Mouse (Mus musculus): ENCODE data around the gene Actr8.

The Actr8 gene

DNA sequence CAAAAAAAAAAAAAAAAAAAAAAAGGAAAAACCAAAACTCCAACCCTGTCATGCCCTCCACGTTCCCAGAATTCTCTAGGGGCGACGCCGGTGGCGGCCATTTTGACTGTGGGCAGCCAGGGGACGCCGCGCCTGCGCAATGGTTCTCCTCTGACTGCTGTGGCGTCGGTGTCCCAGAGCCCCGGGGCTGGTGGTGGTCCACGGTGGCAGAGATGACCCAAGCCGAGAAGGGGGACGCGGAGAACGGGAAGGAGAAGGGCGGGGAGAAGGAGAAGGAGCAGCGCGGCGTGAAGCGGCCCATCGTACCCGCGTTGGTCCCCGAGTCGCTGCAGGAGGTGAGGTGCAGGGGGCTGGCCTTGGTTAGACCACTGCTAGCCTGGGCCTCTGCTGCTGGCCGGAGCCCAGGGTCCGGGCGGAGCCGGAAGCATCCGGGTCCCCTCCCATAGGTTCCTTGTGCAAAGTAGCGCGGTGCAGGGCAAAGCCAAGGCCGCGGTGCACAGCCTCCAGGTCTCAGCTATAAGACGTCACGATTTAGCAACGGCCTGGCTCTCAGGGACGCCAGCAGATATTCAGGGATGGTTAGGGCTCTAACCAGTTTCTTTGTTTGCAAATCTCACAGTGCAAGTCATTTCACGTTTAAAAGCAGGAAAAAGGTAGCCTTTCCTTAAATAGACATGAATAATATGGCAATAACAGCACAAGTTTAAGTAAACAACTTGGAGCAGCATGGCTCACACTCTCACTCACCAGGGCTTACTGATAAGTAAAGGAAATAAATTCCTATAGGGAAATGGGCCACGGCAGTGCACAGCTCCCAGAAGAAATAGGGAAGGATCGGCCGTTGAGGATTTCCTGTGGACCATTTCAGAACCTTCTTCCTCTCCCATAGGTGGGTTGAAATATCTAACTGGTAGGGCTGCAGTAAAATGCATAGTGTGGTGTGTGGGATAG is at the start of gene Actr8:
Gene Actr8, plus strand, starts transcription at position 84 of the 951 bp plus-strand sequence.
- peak; percentile 91 for DNase-seq

- DNase-seq: no peak
Measured at GRCm38 (mm10) chr14:29928966-29929365, 49.2 kb upstream of the Actr8 start.

DNA sequence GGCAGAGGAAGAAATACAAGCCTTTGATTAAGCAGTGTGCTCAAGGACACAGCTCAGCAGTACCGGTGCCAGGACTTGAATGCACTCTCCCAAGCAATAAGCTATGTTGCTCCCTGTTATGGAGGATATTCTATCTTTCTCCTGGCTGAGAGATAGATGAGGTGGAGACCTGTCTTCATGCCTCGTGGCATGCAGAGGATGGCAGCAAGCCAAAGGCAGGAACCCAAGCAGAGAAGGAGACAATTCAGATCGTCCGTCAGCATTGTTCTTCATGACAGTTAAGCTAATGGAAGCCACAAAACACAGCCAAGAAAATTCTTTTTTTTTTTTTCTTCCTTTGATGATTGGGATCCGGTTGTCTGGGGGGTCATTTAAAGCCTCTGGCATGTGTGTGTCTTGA is 42.6 kb upstream of the Actr8 start:
- no peak for DNase-seq

GRCm38 (mm10) chr14:29937466-29937865 is 40.7 kb upstream of the Actr8 start:
- DNase-seq: no peak

GRCm38 (mm10) chr14:29939600-29940312 is 38.4 kb upstream of the Actr8 start:
- DNase-seq: no peak

DNA sequence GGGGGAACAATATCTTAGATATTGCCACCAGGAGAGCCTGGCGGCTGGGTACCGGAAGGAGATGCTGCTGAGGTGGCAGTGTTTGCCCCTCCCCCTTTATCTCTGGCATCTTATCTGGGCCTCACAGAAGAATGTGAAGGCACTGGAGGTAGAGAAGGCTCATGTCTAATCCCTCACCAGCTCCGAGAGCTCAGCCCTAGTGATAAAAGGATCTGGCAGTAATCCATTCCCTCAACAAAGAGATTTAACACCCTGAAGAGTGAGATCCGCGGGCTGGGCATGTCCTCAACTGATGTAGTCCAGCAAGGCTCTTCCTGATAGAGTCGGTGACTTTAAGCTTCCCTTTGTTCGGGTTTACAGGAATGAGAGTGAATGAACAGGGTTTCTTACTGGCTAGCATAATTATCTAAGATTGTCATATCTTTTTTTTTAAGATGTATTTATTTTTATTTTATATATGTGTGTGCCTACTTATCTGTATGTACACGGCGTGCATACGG is 37.8 kb upstream of the Actr8 start:
- DNase-seq: no peak

- DNase-seq: peak; percentile 23
Measured at GRCm38 (mm10) chr14:29940877-29941276, 37.3 kb upstream of the Actr8 start.

DNA sequence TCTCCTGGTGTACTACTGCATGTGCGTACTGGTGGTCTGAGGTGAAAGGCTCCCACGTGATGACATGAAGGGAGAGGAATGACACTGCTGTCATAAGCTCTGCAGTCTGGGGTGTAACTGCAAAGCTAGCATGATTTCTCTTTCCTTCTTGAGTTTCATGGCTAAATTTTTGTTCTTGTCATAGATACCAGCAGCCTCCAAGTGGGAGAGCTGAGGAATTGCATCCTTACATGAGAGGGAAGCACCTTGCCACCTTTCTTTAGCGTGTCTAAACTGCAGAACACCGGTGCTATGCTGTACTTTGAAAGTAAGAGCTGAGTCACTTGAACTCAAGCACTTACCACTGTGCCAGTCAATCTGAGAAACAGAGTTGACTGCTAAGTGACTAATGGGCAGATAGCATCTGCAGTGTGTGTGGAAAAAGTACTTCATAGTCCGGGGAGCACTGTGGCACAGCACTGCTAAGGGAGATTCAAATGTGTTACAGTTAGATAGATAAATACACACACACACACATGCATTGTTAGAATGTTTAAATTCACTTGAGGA is 31.3 kb upstream of the Actr8 start:
- no peak for DNase-seq

DNA sequence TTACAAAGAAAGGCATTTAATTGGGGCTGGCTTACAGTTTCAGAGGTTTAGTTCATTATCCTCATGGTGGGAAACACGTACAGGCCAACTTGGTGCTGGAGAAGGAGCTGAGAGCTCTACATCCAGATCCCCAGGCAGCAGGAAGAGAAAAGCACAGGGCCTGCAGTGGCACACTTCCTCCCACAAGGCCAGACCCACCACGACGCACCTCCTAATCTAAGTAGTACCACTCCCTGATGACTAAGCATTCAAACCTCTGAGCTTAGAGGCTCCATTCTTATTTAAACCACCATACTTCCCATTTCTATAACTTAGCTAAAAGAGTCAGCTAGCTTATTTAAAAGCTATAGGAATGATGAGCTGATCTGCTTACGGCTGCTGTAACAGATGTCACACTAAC is 27.3 kb upstream of the Actr8 start:
- no peak for DNase-seq

DNA sequence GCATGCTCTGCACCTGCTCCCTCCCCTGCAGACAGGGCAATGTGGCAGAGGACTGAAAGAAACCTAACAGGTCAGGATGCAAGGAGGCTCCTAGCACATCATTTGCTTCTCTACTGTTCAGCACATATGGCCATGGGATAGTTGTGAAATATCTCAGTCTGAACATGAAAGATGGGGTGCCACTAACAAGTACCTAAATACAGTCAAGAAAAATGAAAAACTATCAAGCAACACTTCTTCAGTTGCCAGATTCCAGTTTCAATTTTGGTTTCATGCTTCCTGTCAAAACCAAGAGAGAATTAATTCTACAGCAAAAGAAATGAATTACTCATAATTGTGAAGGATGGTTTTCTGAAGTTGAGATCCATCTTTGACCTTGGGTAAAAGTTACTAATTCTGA is 20.7 kb upstream of the Actr8 start:
- no peak for DNase-seq

GRCm38 (mm10) chr14:29967611-29968010 is 10.5 kb upstream of the Actr8 start:
- no peak for DNase-seq

DNA sequence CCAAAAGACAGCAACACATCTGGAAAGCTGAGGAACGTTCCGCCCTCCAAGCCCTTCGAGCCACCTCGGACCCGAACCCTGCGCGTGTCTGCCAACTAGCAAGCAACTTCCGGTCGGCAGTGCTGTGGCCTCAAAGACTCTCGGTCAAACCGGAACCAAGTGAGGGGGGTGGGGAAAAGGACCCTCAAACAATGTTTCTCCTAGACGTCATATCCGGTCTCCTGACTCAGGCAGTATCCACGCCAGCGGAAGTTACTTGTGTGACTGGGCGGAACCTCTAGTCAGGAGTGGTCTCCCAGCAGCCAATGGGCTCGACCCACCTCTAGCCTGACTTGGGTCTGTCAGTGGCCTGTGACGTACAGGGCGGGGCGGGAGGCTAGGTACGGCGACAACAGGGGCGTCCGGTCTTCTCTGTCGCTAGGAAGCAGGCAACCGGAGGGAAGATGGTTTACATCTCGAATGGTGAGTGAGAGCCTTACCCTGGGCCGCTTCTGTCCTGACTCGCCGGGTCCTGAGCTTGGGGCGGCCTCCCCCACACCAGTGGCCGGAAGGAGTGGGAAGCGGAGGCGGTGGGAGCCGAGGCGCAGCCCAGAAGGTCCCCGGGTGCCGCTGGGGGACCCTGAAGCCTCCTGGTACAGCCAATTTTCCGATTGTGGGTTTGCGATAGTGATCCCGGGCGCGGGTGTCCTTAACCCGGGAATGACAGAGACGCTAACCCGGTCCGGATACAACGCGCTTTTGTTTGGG is 9.9 kb upstream of the Actr8 start, which contains the start of gene Selenok:
Gene Selenok, plus strand, starts transcription at position 234 of the 747 bp plus-strand sequence.
- peak; percentile 92 for DNase-seq

GRCm38 (mm10) chr14:29971446-29971845 is 6.7 kb upstream of the Actr8 start:
- DNase-seq: no peak

- DNase-seq: no peak
Measured at GRCm38 (mm10) chr14:29971993-29972392, 6.1 kb upstream of the Actr8 start.

DNA sequence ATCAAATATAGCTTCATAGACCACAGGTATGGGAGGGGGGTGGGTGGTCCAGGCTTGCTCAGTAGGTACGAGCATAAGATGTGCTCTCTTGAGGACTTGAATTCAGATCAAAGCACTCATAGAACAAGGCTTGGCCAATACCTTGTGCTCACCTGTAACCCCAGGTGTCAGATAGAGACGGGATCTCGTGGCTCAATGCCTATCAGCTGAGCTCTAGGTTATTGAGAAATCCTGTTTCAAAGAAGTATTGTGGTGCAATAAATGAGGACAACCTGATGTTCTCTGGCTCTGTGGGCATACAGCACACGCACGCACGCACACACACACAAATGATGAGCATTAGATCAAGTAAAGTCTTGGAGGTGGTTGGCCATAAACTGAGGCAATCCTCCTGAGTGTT is 1.2 kb upstream of the Actr8 start:
- DNase-seq: no peak

DNA sequence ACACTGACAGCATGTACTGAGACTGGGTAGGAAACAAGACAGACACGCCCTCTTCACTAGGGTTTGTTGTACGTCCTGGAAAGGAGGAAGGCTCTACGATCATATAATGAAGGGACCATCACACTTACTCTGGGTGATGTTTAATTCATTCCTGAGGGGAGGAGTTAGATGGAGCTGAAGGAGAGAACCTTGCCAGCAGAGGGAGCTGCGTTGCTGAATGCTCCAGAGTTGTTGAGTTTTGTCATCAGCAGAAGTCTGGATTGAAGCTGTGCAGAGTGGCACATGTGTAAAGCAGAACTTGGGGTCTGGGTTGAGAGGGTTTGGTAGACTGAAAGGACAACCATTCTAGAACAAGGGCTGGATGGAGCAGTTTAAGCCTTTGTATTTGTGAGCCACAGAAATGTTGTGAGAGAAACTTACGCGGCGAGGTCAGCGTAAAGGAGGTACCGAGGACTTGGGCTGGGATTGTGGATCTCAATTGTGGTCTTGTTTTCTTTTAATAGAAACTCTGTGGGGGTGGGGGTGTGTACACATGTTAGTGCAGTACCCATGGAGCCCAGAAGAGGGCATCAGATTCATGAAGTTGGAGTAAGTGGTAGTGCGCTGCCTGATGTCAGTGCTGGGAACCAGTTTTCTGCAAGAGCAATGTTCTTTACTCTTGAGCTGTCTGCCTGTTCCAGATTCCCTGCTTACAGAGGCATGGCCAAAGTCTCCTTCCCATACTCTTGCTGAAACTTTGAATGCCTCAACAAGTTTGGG is 2.5 kb downstream of the Actr8 start:
- peak; percentile 47 for DNase-seq

- no peak for DNase-seq
Measured at GRCm38 (mm10) chr14:29986096-29986495, 8.0 kb downstream of the Actr8 start.

DNA sequence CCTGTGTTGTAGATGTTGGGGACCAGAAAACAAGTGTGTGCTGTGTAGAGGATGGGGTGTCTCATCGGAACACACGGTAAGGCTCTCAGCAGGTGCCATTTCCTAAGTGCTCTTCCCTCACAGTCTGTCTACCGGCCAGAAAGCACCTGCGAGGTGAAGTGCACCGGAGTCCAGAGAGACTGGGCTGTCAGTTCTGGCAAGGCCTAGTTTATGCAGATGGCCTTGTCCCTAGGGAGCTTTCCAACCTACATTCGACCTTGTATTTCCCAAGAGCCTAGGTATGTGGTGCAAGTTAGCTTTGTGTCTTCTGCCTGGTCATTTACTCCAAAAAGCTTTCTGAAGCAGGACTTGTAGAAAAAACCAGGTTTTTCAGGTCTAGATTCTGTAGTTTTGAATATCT is 9.1 kb downstream of the Actr8 start:
- DNase-seq: no peak

DNA sequence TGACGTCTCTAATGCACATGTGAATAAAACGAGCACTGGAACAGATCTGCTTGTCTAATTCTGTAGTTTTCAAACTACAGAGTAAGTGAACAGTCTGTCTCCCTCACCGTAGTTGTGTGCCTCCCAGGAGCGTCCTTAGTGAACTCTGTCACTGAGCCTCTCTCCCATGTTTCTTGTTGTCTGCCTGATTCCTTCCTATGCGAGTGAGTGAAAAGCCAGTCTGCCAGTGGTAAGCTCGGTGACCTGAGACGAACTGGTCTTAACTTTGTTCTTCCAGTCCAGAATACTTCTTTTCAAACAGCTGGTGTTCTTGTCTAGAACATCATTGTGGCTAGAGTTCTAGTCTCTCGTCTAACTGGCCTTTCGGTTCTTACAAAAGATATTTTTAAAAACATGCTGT is 9.6 kb downstream of the Actr8 start:
- DNase-seq: no peak

DNA sequence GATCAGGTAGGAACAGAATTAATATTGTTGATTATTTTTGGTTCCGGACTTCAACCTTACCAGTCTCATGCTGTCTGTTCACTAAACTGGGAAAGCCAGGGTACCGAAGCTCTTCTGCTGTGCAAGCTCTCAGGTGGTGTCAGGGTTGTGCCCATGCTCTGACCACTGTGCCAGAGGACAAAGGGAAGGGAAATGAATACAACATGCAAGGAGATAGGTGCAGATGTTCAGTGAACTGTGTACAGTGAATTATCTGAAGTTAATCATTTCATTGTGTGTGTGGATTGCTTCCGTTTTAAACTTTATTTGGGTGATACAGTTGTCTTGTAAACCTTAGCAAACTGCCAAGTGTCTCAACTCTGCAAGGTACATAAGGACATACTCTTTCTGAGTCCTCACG is 10.2 kb downstream of the Actr8 start:
- DNase-seq: no peak

- DNase-seq: no peak
Measured at GRCm38 (mm10) chr14:29994976-29995375, 16.8 kb downstream of the Actr8 start.
